Mouse (Mus musculus) lung, embryonic 16.5 days (tissue): ENCODE results near the gene Fam107a. TPM values are rescaled to one million over a fixed set of nuclear protein-coding genes. Genes with fewer than 3 reads are reported as not detected.

Experiments
- ATAC-seq: fragments of 200-750 bp; cut with Nextera tagmentation; 2 replicates; pipeline ENCODE4 v1.8.0; 2017; ENCODE audit warnings: low read depth, mild to moderate bottlenecking, moderate library complexity
- H3K27ac ChIP-seq: fragments of 300-500 bp; sonication (generic); 2 replicates; pipeline ENCODE4 v1.5.1; 2014; ENCODE audit warnings: mild to moderate bottlenecking, control low read depth, low read length
- H3K27me3 ChIP-seq: fragments of 300-500 bp; sonication (generic); 2 replicates; pipeline ENCODE4 v1.6.1; 2014; ENCODE audit warnings: low read depth, low read length, mixed read lengths; ENCODE audit not compliant: control insufficient read depth, insufficient read depth
- H3K36me3 ChIP-seq: fragments of 300-500 bp; sonication (generic); 2 replicates; pipeline ENCODE4 v1.6.1; 2014; ENCODE audit warnings: low read length; ENCODE audit not compliant: control insufficient read depth, insufficient read depth
- H3K4me1 ChIP-seq: fragments of 300-500 bp; sonication (generic); replicated peaks from 2 replicates; pipeline ENCODE4 v1.6.1; 2014; ENCODE audit warnings: low read length, mixed read lengths; ENCODE audit not compliant: control insufficient read depth, insufficient read depth
- H3K4me2 ChIP-seq: fragments of 300-500 bp; sonication (generic); 2 replicates; pipeline ENCODE4 v1.6.1; 2014; ENCODE audit warnings: low read depth, low read length, control low read depth
- H3K4me3 ChIP-seq: fragments of 300-500 bp; sonication (generic); 2 replicates; pipeline ENCODE4 v1.5.1; 2014; ENCODE audit warnings: mild to moderate bottlenecking, low read length, control low read depth
- H3K9ac ChIP-seq: fragments of 300-500 bp; sonication (generic); 2 replicates; pipeline ENCODE4 v1.6.1; 2014; ENCODE audit warnings: low read length, control low read depth
- H3K9me3 ChIP-seq: fragments of 300-500 bp; sonication (generic); 2 replicates; pipeline ENCODE4 v1.6.1; 2016; ENCODE audit warnings: low read length; ENCODE audit not compliant: control insufficient read depth
- WGBS: fragments of 180-500 bp; shearing (Covaris S2); extraction: QIAGEN DNeasy Blood & Tissue Kit; methylation state at CpG from one replicate; pipeline ENCODE4 v1.1.7; 2014; 5-methylcytosine and 5-hydroxymethylcytosine counted together
- polyA plus RNA-seq: library from polyadenylated mRNA; unstranded; fragments of >200 nt; fragmentation: Nextera tagmentation; extraction: Ambion mirVana; gene quantifications from 2 replicates; pipeline ENCODE4 v1.2.1, GENCODE M21; 2015

Fam107a gene
- polyA plus RNA-seq, 1 experiment from 2014 or later = 0.58 TPM

- Histone ChIP-seq H3K27me3 (no peaks in the 10 kb centered on the region), H3K9ac (no peak overlapping the region), H3K9me3 (no peaks in the 10 kb centered on the region), H3K27ac (no peak overlapping the region), H3K4me2 (no peak overlapping the region), H3K36me3 (no peaks in the 10 kb centered on the region), H3K4me3 (no peak overlapping the region), H3K4me1 (no peaks in the 10 kb centered on the region; the same call in 1 of the 2 replicates)
- WGBS = 41% methylated on average over 1 of the region's 1 CpGs
- no peak for ATAC-seq
Measured at GRCm38 (mm10) chr14:8262242-8262641, 55.6 kb downstream of the Fam107a start.

DNA sequence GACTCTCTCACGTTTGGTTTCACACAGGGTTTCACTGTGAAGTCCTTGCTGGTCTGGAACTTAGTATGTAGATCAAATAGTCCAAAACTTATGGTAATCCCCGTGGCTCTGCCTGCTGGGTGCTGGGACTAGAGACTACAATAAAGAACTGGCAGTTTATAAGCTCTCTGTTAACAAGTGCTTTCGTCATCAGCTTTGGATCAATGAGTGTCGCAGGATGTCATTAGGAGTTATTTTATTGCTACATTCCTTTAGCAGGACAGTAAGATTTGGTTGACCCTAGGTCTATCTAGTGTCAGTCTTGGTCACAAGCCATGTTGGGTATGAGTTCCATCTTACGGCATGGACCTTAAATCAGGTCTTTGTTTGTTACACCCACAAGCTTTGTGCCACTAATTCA, 57.6 kb downstream of the Fam107a start:
- Histone ChIP-seq H3K9me3 (no peaks in the 10 kb centered on the region), H3K9ac (no peak overlapping the region), H3K27me3 (no peaks in the 10 kb centered on the region), H3K36me3 (no peaks in the 10 kb centered on the region), H3K4me3 (no peak overlapping the region), H3K4me1 (no peaks in the 10 kb centered on the region; the same call in 1 of the 2 replicates), H3K4me2 (no peak overlapping the region), H3K27ac (no peak overlapping the region)
- 72% methylated on average over 5 of the region's 5 CpGs for WGBS
- ATAC-seq = no peak

GRCm38 (mm10) chr14:8259166-8259565, 58.7 kb downstream of the Fam107a start, which contains the start of gene Acox2:
Gene Acox2 (minus strand): TSS chr14:8259353.
- Histone ChIP-seq H3K9me3 (no peaks in the 10 kb centered on the region), H3K36me3 (no peaks in the 10 kb centered on the region), H3K9ac (no peak within 1 kb of the TSS), H3K4me3 (no peak within 1 kb of the TSS), H3K27me3 (no peaks in the 10 kb centered on the region), H3K4me1 (no peaks in the 10 kb centered on the region; the same call in 1 of the 2 replicates), H3K4me2 (no peak within 1 kb of the TSS), H3K27ac (no peak within 1 kb of the TSS)
- no peak for ATAC-seq
- 77% methylated on average over 3 of the region's 3 CpGs for WGBS

DNA sequence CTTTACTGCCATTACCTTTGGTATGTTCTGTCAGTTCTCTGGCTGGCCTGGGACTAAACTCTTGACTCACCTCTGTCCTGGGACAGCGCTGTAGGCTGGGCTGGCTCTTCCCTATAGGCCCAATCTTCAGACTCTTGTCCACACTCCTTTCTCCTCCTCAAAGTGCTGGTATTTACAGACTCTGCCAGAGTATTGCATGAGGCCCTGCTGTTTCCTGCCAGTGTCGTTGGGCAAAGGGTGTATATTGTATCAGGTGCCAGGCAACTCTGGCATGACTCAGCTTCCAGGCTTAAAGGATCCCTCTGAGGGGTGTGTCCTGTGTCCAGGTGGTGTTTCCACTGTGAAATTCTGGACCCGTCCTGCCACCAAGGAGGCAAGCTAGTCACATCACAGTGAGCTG, 59.1 kb downstream of the Fam107a start:
- H3K9ac ChIP-seq = no peak overlapping the region
- no peak overlapping the region for H3K4me3 ChIP-seq
- 47% methylated on average over 3 of the region's 3 CpGs for WGBS
- no peak overlapping the region for H3K27ac ChIP-seq
- no peaks in the 10 kb centered on the region for H3K9me3 ChIP-seq
- ATAC-seq = peak; percentile 59
- H3K27me3 ChIP-seq = no peaks in the 10 kb centered on the region
- H3K4me1 ChIP-seq = no peaks in the 10 kb centered on the region; the same call in 1 of the 2 replicates
- no peak overlapping the region for H3K4me2 ChIP-seq
- no peaks in the 10 kb centered on the region for H3K36me3 ChIP-seq

GRCm38 (mm10) chr14:8258335-8258627, 59.5 kb downstream of the Fam107a start:
- peak; percentile 39; the same call in 1 of the 2 replicates for ATAC-seq
- no peak overlapping the region for H3K4me3 ChIP-seq
- no peak overlapping the region for H3K4me2 ChIP-seq
- H3K27ac ChIP-seq = no peak overlapping the region
- H3K9ac ChIP-seq = no peak overlapping the region
- no peaks in the 10 kb centered on the region for H3K9me3 ChIP-seq
- no peaks in the 10 kb centered on the region for H3K27me3 ChIP-seq
- WGBS = 36% methylated on average over 3 of the region's 3 CpGs
- H3K4me1 ChIP-seq = no peaks in the 10 kb centered on the region; the same call in 1 of the 2 replicates
- H3K36me3 ChIP-seq = no peaks in the 10 kb centered on the region

- no peak for ATAC-seq
- H3K4me3 ChIP-seq = no peak overlapping the region
- 33% methylated on average over 7 of the region's 7 CpGs for WGBS
Measured at GRCm38 (mm10) chr14:8257521-8258334, 60.1 kb downstream of the Fam107a start.

GRCm38 (mm10) chr14:8256881-8257280, 60.9 kb downstream of the Fam107a start:
- Histone ChIP-seq H3K36me3 (no peaks in the 10 kb centered on the region), H3K4me3 (no peak overlapping the region), H3K9me3 (no peaks in the 10 kb centered on the region), H3K4me1 (no peaks in the 10 kb centered on the region; the same call in 1 of the 2 replicates), H3K27me3 (no peaks in the 10 kb centered on the region), H3K27ac (no peak overlapping the region), H3K4me2 (no peak overlapping the region), H3K9ac (no peak overlapping the region)
- ATAC-seq = no peak
- 61% methylated on average over 5 of the region's 5 CpGs for WGBS

More at GRCm38 (mm10) chr14:8257521-8258334, 60.1 kb downstream of the Fam107a start:
- no peak overlapping the region for H3K27ac ChIP-seq
- H3K36me3 ChIP-seq = no peaks in the 10 kb centered on the region
- no peaks in the 10 kb centered on the region; the same call in 1 of the 2 replicates for H3K4me1 ChIP-seq
- no peaks in the 10 kb centered on the region for H3K27me3 ChIP-seq
- no peak overlapping the region for H3K4me2 ChIP-seq
- no peaks in the 10 kb centered on the region for H3K9me3 ChIP-seq
- H3K9ac ChIP-seq = no peak overlapping the region

DNA sequence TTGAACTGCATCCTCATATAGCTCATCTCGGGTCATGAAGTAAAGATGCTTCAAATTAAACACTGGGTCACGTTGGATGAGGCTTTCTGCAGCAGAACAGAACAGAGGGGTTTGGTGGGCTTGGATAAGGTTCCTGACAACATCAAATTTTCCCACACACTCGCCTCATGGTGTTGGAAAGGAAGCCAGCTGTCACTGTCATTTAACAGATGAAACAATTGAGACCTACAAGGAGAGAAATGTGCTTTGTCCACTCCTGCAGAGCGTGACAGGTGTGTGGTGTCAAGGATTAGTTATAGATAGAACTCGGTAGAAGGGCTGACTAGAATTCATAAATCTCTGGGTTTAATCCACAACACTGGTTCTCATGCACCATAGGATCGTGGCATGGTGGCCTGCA, 61.8 kb downstream of the Fam107a start:
- H3K27me3 ChIP-seq = no peaks in the 10 kb centered on the region
- H3K36me3 ChIP-seq = no peaks in the 10 kb centered on the region
- no peak overlapping the region for H3K4me3 ChIP-seq
- H3K4me2 ChIP-seq = no peak overlapping the region
- H3K9me3 ChIP-seq = no peaks in the 10 kb centered on the region
- H3K27ac ChIP-seq = no peak overlapping the region
- no peaks in the 10 kb centered on the region; the same call in 1 of the 2 replicates for H3K4me1 ChIP-seq
- H3K9ac ChIP-seq = no peak overlapping the region
- no peak for ATAC-seq
- WGBS = 60% methylated on average over 6 of the region's 6 CpGs

DNA sequence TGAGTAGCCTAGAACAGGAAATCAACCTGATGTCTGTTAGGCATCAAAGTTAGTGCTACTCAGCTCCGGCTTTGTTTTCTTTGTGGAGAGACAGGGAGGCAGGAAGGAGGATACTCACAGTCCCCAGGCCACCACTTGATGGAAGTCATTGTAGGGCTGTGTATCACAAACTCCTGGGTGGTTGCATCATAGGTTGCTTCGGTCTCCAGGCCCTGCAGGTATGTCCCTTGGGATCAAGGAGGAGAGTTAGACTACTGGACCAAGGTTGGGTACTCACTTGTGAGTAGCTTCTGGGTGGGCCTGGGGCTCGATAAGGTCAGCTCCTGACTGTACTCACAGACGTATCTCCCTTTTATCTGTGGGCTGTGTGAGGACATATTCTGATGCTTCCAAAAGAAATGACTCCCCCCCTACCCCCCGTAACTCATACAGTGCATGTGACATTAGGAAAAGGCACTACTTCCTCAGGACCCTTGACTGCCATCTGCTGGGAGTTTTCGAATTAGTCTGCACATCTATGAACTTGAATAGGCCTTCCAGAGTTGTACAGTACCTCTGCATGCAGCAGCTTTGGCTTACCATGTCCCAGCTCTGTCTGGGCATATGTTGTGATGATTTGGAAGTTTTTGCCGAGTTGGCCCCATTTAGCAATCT, 62.6 kb downstream of the Fam107a start:
- no peaks in the 10 kb centered on the region; the same call in 1 of the 2 replicates for H3K4me1 ChIP-seq
- no peak overlapping the region for H3K4me2 ChIP-seq
- H3K4me3 ChIP-seq = no peak overlapping the region
- peak; percentile 36; the same call in 1 of the 2 replicates for ATAC-seq
- H3K27ac ChIP-seq = no peak overlapping the region
- 62% methylated on average over 7 of the region's 7 CpGs for WGBS
- H3K9me3 ChIP-seq = no peaks in the 10 kb centered on the region
- no peaks in the 10 kb centered on the region for H3K27me3 ChIP-seq
- H3K9ac ChIP-seq = no peak overlapping the region
- no peaks in the 10 kb centered on the region for H3K36me3 ChIP-seq
